Mouse (Mus musculus): ENCODE measurements around the gene Zfp184.
"Not testable (repeated sequence)": the region's sequence is repeated elsewhere in the genome, so short reads cannot be mapped to it uniquely, and the experiment has no call there.

Gene Zfp184

DNA sequence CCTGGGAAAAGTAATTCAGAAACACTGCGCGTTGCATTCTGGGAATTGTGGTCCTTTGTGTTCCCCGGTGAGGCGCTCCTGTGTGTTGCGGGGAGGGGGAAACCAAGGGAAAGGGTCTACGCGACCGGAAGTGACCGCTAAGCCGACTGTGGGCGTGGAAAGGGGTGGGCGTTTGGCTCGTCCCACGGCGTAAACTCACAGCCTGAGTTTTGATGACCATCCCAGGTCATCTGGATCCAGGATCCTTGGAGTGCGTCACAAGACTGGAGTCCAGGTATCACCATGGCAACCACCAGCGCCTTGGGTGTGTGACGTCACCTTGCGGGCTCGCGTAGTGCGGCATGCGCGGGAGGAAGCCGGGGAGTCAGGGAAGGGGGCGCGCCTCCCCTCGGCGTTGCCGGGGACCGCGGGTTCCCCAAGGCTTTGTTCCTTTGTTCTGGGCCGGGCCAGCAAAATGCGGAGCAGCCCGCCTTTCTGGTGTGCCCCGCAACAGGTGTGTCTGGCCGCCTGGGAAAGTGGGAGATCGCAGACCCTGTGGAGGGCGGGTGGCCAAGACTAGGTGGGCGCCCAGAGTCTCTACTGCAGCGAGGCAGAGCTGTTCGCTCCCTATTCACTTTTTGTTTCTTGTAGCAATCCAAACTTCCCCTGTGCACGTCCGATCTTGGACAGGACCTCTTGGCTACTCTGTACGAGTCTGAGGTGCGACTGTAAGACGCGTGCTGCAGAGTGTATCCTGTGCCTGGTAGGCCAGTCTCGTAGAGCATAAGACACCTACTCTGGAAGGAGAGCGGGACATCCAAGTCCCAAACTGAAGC, at the start of gene Zfp184:
Gene Zfp184, plus strand, starts transcription at position 169 of the 815 bp plus-strand sequence.
- peak; percentile 84 to 90 for DNase-seq (ENCODE audit: low spot score in 2 of 2)

DNA sequence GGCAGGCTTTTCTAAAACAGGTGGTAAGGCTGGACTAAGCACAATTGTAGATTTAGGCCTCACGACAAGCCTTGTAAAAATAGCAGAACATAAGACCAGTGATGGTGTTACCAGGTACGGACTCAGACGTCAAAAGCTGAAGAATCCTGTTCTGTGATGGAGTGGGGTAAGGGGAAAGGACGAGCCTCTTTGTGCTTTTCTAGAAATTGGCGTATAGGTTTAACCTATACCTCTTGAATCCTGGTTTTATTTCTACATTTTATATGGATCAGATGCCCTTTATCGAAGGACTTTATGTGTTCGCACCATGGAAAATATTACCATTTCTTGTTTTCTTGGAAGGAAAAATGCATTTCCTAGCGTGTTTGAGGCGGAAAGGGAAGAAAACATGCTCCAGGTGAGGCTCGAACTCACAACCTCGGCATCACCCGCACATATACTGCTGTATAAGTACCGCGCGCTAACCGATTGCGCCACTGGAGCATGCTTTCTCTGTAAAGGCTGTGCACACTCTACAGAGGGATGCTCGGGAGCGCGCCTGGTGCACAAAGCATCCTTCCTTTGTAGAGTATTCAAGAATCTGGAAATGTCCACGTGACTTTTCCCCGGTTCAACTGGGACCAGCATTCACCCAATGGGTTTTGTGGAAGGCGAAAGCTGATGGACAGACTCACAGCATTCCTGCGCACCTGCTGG, 48.2 kb upstream of the Zfp184 start:
- peak; percentile 68 to 88 for DNase-seq (ENCODE audit: low spot score in 2 of 2)

DNA sequence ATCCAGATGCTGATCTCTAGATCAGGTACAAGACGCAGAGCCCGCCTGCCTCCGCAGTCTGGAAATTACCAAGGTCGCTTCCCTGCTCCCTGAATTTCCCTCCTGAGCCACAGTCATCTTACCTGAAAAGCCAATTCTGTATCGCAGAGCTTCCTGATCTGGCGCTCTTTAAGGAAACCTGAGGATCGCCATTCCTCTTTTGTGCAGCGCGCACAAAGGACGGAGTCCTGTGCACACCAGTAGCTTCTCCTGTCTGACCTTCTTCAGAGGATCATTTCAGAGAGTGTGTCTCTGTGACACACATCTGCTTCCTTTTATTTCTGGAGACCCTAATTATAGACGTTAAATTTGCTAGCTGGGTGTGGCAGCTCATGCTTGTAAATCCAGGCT, 47.7 kb upstream of the Zfp184 start:
- no peak for DNase-seq (ENCODE audit: low spot score in 2 of 2)

DNA sequence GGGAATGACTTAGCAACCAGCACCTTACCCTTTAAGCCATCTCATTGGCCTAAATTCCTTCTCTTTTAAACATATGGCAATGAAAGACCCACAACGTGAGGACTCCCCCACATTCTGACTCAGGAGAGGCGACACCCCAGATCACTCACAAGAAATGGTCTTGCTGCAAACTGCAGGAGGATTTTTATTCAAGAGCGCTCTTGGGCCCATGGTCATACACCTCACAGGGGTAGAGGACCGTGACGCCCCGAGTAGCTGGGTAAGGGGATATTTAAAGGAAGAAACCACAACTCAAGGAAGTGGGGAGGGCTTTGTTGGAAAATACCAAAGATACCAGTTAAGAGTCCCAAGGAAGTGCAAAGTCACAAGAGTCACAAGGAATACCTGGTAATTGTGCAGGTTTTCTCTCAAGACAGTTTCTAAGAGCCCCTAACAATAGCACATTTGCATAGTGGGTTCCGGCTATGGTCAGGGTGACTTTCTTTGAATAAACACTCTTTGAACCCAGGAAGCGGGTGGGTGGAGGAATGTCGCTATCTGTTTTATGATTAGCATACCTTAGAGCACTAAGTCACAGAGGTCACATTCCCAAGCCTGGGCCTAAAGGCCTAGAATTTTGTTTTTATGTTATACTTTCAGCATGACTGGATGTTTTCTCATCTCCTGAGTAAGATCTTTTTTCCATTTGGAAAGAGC, 43.9 kb upstream of the Zfp184 start:
- not testable (repeated sequence) for DNase-seq (ENCODE audit: low spot score in 2 of 2)

DNA sequence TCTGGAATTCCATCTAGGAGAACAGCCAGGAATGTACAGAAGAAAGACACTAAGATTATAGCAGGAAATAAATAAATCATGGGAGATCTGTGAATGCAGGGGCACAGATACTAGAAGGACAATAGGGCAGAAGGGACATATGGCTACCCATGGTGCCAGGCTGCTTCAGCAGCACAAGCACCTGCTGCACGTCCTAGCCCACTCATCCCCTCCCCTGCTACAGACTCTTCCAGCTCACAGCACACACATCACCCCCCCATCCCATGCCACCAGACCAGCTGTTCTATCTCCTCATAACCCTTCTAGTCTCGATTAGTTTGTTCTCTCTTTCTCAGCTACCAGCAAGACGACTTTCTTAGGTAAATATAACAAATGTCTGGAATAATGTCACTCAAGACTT, 41.4 kb upstream of the Zfp184 start:
- no peak for DNase-seq (ENCODE audit: low spot score in 2 of 2)

DNA sequence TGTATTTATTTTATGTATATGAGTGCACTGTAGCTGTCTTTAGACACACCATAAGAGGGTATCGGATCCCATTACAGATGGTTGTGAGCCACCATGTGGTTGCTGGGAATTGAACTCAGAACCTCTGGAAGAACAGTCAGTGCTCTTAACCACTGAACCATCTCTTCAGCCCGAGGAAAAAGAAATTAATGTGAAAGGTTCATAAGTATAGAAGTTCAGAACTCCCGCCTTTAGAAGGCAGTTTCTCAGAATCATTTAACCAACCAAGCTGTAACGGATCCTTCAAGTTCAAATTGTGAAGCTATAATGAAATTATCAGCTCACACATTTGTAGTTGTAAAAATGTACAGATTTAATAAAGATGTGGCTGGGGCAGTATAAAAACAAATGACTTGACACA, 40.8 kb upstream of the Zfp184 start:
- not testable (repeated sequence) for DNase-seq (ENCODE audit: low spot score in 2 of 2)

DNA sequence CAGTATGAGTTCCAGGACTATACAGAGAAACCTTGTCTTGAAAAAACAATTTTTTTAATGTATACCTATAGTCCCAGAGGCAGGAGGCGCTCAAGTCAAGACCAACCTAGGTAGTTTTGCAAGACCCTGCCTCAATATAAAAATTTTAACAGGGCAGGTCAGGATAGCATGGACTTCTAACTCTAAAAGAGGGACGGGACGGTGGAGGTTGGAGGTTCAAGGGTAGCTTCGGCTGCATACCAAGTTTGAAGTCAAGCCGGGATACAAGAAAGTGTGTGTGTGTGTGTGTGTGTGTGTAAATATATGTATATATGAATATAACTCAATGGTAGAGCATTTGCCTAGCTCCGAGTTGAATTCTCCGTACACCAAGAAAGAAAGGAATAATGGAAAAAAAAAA, 38.6 kb upstream of the Zfp184 start:
- DNase-seq (ENCODE audit: low spot score in 2 of 2), result no peak

DNA sequence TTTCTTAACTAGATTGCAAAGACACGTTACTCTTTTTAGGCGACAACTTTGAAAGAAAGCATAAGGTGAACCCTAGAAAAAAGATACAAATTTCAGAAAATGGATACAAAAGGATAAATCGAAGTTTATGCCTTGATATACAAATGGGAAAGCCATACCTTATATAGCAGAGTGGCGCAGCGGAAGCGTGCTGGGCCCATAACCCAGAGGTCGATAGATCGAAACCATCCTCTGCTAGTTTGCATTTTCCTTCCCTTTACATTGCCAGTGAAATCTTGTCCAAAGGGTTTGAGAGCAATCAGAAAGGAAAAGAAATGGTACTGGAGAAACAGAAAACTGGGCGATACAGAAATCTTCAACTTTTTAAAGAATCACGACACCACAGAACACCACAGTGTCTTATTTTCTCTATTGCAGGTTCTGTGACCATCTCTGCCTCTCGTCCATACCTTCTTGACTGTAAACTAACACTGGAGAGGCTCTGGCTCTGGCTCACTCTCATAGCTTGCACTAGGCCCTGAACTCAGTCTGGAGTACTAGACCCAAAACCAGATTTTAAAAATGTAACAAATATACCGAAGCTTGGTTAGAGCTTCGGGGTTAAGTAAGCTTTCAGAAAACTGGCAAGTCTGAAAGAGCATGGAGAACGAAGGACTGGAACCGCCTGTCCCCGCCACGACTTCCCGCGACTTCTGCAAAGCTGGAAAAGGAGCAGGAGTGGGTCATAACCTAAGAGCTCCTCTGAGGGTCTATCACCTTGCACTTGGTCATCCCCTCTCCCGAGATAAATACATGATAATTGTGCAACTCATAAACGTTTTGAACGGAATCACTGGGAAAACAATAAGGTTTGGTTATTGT, 37.7 kb upstream of the Zfp184 start:
- no peak for DNase-seq (ENCODE audit: low spot score in 2 of 2)

DNA sequence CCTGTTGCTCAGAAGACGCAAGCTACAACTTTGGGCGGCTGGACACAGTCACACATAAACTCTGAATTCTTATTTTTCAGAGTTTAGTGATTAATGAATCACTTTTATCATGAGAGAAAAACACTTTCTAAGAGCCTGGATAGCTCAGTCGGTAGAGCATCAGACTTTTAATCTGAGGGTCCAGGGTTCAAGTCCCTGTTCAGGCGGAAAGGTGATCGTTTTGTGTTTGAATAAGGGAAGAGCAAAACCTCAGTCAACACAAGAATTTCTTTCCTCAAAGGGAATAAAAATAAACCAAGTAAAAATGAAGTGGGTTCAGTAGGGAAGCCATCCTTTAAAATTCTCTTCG, 37.1 kb upstream of the Zfp184 start:
- not testable (repeated sequence) for DNase-seq (ENCODE audit: low spot score in 2 of 2)

DNA sequence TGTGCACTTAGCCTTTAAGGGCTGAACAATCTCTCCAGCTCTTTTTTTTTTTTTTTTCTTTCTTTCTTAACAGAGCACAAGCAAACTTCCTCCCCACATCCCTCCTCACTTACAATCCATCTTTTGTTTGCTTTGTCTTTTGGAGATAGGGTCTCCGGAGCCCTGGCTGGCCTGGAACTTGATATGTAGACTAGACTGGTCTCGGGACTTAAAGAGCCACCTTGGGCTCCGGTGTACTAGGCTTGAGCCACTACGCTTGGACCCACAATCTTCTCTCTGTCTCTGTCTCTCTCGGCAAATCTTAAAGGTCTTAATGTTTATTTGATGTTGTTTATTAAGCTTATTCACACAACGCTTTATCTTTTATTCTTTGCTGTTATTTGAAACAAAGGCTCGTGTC, 34.2 kb upstream of the Zfp184 start:
- no peak for DNase-seq (ENCODE audit: low spot score in 2 of 2)

DNA sequence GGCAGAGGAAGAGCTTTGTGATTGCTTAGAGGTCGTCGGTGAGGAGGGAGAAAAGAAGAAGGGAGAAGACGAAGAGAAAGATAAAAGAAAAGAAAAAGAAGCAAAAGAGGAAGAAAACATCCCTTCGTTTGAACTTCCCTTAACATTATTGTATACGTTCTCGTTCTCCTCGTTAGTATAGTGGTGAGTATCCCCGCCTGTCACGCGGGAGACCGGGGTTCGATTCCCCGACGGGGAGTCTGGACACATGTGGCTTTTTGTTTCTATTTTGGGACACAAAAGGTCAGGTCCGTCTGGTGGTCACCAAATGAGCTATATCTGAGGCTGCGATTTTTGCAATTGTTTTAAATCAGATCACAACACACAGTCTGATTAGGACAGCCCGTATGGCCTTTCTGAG, 33.7 kb upstream of the Zfp184 start:
- DNase-seq (ENCODE audit: low spot score in 2 of 2), result no peak

DNA sequence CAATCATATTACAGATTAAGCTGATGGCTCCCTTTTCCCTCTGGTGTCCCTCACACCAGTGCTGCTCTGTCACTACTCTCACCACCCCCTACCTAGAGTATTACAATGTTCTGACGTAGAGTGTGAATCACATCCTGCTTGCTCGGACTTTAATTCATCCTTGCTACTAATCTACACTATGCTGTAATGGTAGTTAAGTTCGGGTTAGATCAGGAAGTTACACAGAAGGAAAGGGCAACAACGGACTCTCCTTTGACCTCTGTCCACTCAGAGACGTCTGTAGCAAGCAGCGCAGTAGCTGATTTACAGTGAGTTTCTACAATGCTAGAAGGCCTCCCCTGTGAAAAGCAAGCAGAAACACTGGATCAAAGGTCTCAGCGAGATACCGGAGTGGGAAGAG, 31.0 kb upstream of the Zfp184 start:
- no peak for DNase-seq (ENCODE audit: low spot score in 2 of 2)

DNA sequence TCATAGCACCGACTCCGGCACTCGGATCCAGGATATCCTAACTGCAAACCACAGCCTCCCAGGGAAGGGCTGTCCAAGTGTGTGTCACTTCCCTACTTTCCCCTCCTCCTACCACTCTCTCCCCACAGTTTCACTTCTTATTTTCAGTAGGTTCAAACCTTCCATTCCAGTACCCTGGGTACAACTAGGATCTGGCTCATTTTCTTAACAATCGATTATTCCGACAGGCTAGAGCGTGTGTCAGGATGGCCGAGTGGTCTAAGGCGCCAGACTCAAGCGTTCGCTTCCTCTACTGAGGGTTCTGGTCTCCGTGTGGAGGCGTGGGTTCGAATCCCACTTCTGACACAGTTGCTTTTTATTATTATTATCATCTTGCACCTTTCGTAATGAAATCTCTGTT, 30.3 kb upstream of the Zfp184 start:
- DNase-seq (ENCODE audit: low spot score in 2 of 2), result peak in 1 of 2 experiments; percentile 30

DNA sequence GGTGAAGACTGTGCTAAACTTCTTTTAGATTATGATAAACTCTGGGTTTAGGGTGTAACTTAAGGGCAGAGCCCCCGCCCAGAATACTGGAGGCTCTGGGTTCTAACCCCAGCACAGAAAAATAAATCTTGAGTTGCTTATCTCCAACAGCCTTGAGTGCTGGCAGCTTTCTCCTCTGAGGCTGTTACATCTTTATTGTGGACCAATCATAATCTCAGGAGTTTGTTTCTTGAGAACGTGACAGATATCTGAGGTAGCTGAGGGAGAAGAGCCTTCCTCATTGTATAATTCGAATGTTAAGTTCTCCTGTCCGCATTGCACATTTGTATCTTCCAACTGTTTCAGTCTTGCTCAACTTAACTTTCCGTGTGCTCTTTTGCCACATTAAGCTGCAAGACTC, 29.4 kb upstream of the Zfp184 start:
- no peak for DNase-seq (ENCODE audit: low spot score in 2 of 2)

DNA sequence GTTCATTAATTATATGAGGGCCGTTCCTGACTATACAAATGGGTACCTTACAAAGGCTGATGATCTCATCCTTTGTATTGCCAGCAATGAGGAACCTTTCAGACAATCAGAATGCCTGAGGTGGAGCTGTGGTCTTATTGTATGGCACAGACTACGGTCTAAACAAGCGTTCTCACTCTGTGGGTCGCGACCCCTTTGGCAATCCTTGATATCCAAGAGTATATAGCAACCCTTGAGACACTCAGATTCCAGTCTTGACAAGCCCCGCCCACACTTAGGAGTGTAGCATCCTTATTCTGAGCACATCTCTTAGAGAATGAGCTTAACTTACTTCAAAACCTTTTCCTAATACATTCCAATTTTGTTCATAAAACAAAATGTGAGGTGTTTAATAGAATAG, 28.8 kb upstream of the Zfp184 start:
- DNase-seq (ENCODE audit: low spot score in 2 of 2), result no peak

DNA sequence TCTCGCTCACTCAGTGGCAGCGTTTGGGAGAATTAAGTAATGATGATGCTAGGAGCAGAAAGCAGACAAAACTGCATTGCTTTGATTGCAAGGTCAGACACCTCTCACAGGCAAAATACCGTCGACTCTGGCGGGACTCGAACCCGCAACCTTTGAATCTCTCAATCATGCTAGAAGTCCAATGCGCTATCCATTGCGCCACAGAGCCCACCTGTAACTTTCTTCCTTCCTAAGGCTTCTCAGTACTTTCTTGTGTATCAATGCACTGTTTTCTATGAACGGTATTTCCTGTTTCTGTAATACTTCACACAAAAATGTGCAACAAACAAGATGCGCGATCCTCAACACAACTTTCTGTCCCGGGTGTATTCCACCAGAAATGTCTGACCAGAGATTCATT, 27.9 kb upstream of the Zfp184 start:
- DNase-seq (ENCODE audit: low spot score in 2 of 2), result no peak

DNA sequence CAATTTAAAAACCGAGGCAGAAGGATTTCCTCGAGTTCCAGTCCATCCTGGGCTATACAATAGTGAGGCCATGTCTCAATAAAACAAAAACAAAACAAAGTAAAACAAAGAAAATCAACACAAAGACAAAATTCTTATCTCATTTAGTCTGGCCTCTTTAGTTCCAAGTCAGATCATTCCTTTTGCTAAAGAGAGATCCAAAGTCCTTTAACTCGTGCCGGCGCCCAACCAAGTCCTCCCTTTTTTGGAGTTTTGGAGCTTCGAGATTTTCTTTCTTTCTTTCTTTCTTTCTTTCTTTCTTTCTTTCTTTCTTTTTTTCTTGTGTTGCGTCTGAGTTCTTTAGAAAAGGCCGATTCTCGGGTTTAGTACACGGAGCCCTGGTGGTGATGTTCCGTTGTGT, 27.4 kb upstream of the Zfp184 start:
- DNase-seq (ENCODE audit: low spot score in 2 of 2), result no peak

DNA sequence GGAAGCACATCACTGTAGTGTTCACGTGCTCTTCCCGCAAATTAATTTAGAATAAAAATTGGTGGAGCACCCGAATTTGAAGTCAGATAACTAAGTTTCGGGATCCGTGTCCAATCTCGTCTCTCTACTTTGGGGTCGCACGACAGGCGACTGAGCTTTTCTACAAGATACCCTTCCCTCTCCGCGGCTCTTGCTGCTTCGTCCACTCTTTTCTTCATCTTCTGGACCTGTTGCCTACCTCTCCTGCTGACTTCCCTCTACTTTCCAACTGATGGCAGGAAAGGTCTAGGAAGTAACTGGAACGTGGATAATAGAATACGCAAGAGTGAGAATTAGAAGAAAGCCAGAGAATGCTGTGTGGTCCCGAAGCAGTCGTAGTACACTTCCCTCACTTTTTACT, 26.9 kb upstream of the Zfp184 start:
- no peak for DNase-seq (ENCODE audit: low spot score in 2 of 2)

DNA sequence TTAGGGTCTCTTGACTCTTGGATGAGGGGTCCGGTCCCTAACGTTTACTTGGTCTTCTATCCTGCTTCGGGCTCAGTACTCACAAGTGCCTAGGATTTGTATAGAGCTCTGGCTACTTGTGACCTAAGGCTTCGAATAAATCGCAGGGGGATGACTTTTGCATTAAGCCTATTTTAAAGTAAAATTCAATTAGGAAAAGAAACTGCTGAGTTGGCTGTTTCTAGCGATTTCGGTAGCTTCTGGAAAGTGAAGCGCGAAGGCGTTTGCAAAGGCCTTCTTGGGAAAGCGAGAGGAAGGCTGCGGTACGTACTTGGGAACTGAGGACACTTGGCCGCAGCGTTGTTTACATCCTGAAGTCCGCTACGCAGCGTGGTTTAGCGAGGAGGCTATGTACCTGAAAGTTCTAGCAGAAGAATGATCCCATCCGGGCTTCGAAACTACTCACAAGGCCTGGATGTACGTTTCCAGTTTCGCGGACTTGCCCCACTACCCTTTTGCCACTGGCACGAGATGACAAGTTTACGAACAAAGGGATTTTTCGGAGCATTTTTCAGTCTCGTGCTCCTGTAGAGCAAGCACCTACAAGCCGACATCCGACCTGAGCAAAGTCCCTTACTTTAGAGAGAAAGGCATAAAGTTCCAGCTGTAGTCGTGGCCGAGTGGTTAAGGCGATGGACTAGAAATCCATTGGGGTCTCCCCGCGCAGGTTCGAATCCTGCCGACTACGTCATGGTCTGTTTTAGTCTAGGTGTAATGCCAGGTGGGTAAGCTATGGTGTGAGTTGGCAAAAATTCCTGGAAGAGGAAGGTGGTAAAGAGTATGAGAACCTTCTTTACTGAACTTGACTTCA, 26.1 kb upstream of the Zfp184 start:
- DNase-seq (ENCODE audit: low spot score in 2 of 2), result no peak

DNA sequence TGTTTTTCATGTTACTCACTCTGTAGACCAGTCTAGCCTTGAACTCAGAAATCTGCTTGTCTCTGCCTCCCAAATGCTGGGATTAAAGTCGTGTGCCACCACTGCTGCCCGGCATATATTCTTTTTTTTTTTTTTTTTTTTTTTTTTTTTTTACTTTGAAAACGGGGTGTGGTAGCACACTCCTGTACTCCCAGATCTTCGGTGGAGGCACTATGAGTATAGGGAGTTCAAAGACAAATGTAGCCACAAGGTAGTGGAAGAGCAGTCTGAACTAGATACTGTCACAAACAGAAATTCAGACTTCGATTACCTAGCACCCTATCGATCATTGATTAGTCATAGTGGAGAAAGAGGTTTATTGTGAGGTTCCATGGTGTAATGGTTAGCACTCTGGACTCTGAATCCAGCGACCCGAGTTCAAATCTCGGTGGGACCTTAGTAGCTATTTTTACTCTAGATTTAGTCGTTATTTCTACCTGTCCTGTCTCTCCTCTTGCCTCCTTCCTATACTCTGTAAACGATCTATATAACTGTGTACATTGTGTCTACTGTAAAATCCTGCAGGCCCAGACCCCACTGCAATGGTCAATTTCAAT, 25.0 kb upstream of the Zfp184 start:
- DNase-seq (ENCODE audit: low spot score in 2 of 2), result no peak

All from frontal cortex, postnatal 10 days (tissue).